11 mouse cellular contexts compared by ENCODE assay signal in genomic region chr12:83466508-83467430, GRCm38 (mm10). TPM values are rescaled to one million over a fixed set of nuclear protein-coding genes. Genes with fewer than 3 reads are reported as not detected.
DNase-seq lines count a peak whose midpoint lies in the region; ATAC-seq lines count a peak whose summit lies in the region.
"Had no signal": no experiment of that assay in that cellular context is flagged by ENCODE, and none has a peak within 500 bp of the region (broad histone marks: within the 10 kb centered on the region; RNA-seq: fewer than 3 reads in every experiment).

No protein-coding gene starts in this region.

- H3K4me1 ChIP-seq in liver, embryonic 13.5 days (replicated peaks), result peaks cover 32% of the 10 kb centered on the region

- ATAC-seq in liver, embryonic 13.5 days (ENCODE audit: low read depth), result peak; percentile 80
- ATAC-seq: forebrain, postnatal 0 days had no signal

- peak; percentile 54 for DNase-seq in adrenal gland, postnatal 14 days
- DNase-seq in adrenal gland, postnatal 4 days (ENCODE audit: low spot score in 2 of 2), result no peak
- DNase-seq in embryo, embryonic 10.5 days (ENCODE audit: low spot score), result peak; percentile 71
- DNase-seq in kidney, adult 18-20 months, result peak; percentile 47
- DNase-seq in liver, embryonic 13.5 days, result peak; percentile 29
- no peak for DNase-seq in lung, postnatal 36 days
- DNase-seq in urinary bladder, postnatal 36 days (ENCODE audit: low spot score in 2 of 2), result no peak
- no peak for DNase-seq in cerebellum, adult 8-10 months
- DNase-seq: cerebellum, adult 18-20 months; forebrain, postnatal 0 days had no signal

- 31% methylated on average over 6 of the region's 6 CpGs for WGBS in liver, embryonic 13.5 days (ENCODE audit: insufficient replicate concordance)

- H3K9me3 ChIP-seq in liver, embryonic 13.5 days (replicated peaks), result no peaks in the 10 kb centered on the region
- H3K9me3 ChIP-seq: neural tube, embryonic 13.5 days had no signal

- H3K9ac ChIP-seq in liver, embryonic 13.5 days, result peak overlapping the region; percentile 33; the same call in 1 of the 2 replicates
- H3K9ac ChIP-seq: forebrain, postnatal 0 days; neural tube, embryonic 13.5 days had no signal

- H3K4me3 ChIP-seq in liver, embryonic 13.5 days (replicated peaks), result no peak overlapping the region
- H3K4me3 ChIP-seq: neural tube, embryonic 13.5 days had no signal

- H3K27ac ChIP-seq in liver, embryonic 13.5 days, result peak overlapping the region; percentile 39
- H3K27ac ChIP-seq: neural tube, embryonic 13.5 days had no signal

- peak overlapping the region; percentile 34 for H3K4me2 ChIP-seq in liver, embryonic 13.5 days
- H3K4me2 ChIP-seq: neural tube, embryonic 13.5 days had no signal

- H3K27me3 ChIP-seq in liver, embryonic 13.5 days, result peaks cover 7% of the 10 kb centered on the region; the same call in 1 of the 2 replicates
- H3K27me3 ChIP-seq: neural tube, embryonic 13.5 days had no signal

- peaks cover 6% of the 10 kb centered on the region for H3K36me3 ChIP-seq in liver, embryonic 13.5 days
- H3K36me3 ChIP-seq: neural tube, embryonic 13.5 days had no signal

RNA-seq across cellular contexts. Expression of gene Dpf3, which starts 20.7 kb away (rescaled TPM):
- 10.6 and 12.2 TPM in 2 replicates for total RNA-seq in adrenal gland, postnatal 14 days (2021)
- 10 to 100 TPM in 1 of 2 experiments, 1 to 10 TPM in 1; 9.4 to 10.5 TPM for total RNA-seq in adrenal gland, postnatal 4 days (2021)
- polyA plus RNA-seq in liver, embryonic 13.5 days (2015; fragmentation: Nextera tagmentation; extraction: Ambion mirVana), result 6.6 and 7.0 TPM in 2 replicates

RNA-seq across cellular contexts. Expression of gene Dcaf4, which starts 53.5 kb away (rescaled TPM):
- 45.2 and 45.4 TPM in 2 replicates for total RNA-seq in adrenal gland, postnatal 14 days (2021)
- total RNA-seq in adrenal gland, postnatal 4 days (2021), result 10 to 100 TPM; 75.0 to 80.7 TPM
- 14.7 and 16.0 TPM in 2 replicates for polyA plus RNA-seq in liver, embryonic 13.5 days (2015; fragmentation: Nextera tagmentation; extraction: Ambion mirVana)

Comparison
In these comparisons a context has a peak if more than half of its experiments do, and no peak if none do; other contexts are left out.
1. DNase-seq: peak in adrenal gland, postnatal 14 days (single experiment), embryo, embryonic 10.5 days (single experiment), kidney, adult 18-20 months (single experiment) and liver, embryonic 13.5 days (single experiment); none in adrenal gland, postnatal 4 days (0 of 2), lung, postnatal 36 days (single experiment), urinary bladder, postnatal 36 days (0 of 2) and cerebellum, adult 8-10 months (single experiment).